Mouse (Mus musculus): ENCODE measurements around the gene Sik1. TPM values are rescaled to one million over a fixed set of nuclear protein-coding genes. Genes with fewer than 3 reads are reported as not detected.

The Sik1 gene
- total RNA-seq, 1 experiment, result 35.0 TPM

- no peak for TF ChIP-seq ZNF384 (IDR thresholded peaks at IDR 0.05; ENCODE audit: low read depth, low read length)
- H3K9ac ChIP-seq (ENCODE audit: insufficient read depth, low read depth, low read length, poor library complexity, severe bottlenecking), result no peak overlapping the region
- peaks cover 0 to 7% of the 10 kb centered on the region in 2 experiments; a peak in 1 of 4 replicates for H3K4me1 ChIP-seq (ENCODE audit: control insufficient read depth in 2 of 2, insufficient read depth in 2 of 2, low read length in 2 of 2, poor library complexity in 1 of 2)
- no peak overlapping the region for H3K4me3 ChIP-seq (ENCODE audit: insufficient read depth in 1 of 2, low read depth in 1 of 2, low read length in 2 of 2, poor library complexity in 1 of 2, severe bottlenecking in 1 of 2)
- no peaks in the 10 kb centered on the region for H3K9me3 ChIP-seq (ENCODE audit: control insufficient read depth, insufficient read depth, low read depth, low read length)
- in situ Hi-C loops (cut with MboI; ENCODE audit: low sequenced_read_pairs in 2 of 2, unreplicated experiment in 2 of 2), result no loop called here
- H3K27ac ChIP-seq (ENCODE audit: insufficient read depth, low read depth, low read length, poor library complexity, severe bottlenecking), result no peak overlapping the region
- no peaks in the 10 kb centered on the region for H3K36me3 ChIP-seq (ENCODE audit: control insufficient read depth, insufficient read depth, low read length, poor library complexity, severe bottlenecking)
- DNase-seq (ENCODE audit: low read depth, low spot score), result no peak
Observed at GRCm38 (mm10) chr17:31862136-31862535, 6.5 kb upstream of the Sik1 start.

GRCm38 (mm10) chr17:31861661-31862060 lies 6.1 kb upstream of the Sik1 start:
- no peak for TF ChIP-seq HCFC1 (IDR thresholded peaks at IDR 0.05; ENCODE audit: borderline replicate concordance, insufficient read depth, low read length)
- TF ChIP-seq ZNF384 (IDR thresholded peaks at IDR 0.05; ENCODE audit: low read depth, low read length), result no peak
- no peak for TF ChIP-seq CHD2 (IDR thresholded peaks at IDR 0.05; ENCODE audit: low read depth, low read length)
- TF ChIP-seq MAFK (IDR thresholded peaks at IDR 0.05; ENCODE audit: insufficient read depth, low read depth, low read length), result no peak
- TF ChIP-seq ZC3H11A (IDR thresholded peaks at IDR 0.05; ENCODE audit: borderline replicate concordance, low read depth, low read length), result no peak
- in situ Hi-C loops (cut with MboI; ENCODE audit: low sequenced_read_pairs in 2 of 2, unreplicated experiment in 2 of 2), result no loop called here
- H3K9me3 ChIP-seq (ENCODE audit: control insufficient read depth, insufficient read depth, low read depth, low read length), result no peaks in the 10 kb centered on the region
- no peaks in the 10 kb centered on the region for H3K36me3 ChIP-seq (ENCODE audit: control insufficient read depth, insufficient read depth, low read length, poor library complexity, severe bottlenecking)
- no peak overlapping the region for H3K27ac ChIP-seq (ENCODE audit: insufficient read depth, low read depth, low read length, poor library complexity, severe bottlenecking)
- H3K9ac ChIP-seq (ENCODE audit: insufficient read depth, low read depth, low read length, poor library complexity, severe bottlenecking), result no peak overlapping the region
- no peak for DNase-seq (ENCODE audit: low read depth, low spot score)
- H3K4me3 ChIP-seq (ENCODE audit: insufficient read depth in 1 of 2, low read depth in 1 of 2, low read length in 2 of 2, poor library complexity in 1 of 2, severe bottlenecking in 1 of 2), result no peak overlapping the region
- H3K4me1 ChIP-seq (ENCODE audit: control insufficient read depth in 2 of 2, insufficient read depth in 2 of 2, low read length in 2 of 2, poor library complexity in 1 of 2), result peaks cover 0 to 12% of the 10 kb centered on the region in 2 experiments; a peak in 1 of 4 replicates

GRCm38 (mm10) chr17:31860856-31861255 lies 5.3 kb upstream of the Sik1 start:
- Histone ChIP-seq H3K27ac (ENCODE audit: insufficient read depth, low read depth, low read length, poor library complexity, severe bottlenecking) (no peak overlapping the region), H3K4me1 (ENCODE audit: control insufficient read depth in 2 of 2, insufficient read depth in 2 of 2, low read length in 2 of 2, poor library complexity in 1 of 2) (peaks cover 2 to 14% of the 10 kb centered on the region in 2 experiments; a peak in 2 of 4 replicates), H3K4me3 (ENCODE audit: insufficient read depth in 1 of 2, low read depth in 1 of 2, low read length in 2 of 2, poor library complexity in 1 of 2, severe bottlenecking in 1 of 2) (no peak overlapping the region), H3K9me3 (ENCODE audit: control insufficient read depth, insufficient read depth, low read depth, low read length) (no peaks in the 10 kb centered on the region), H3K9ac (ENCODE audit: insufficient read depth, low read depth, low read length, poor library complexity, severe bottlenecking) (no peak overlapping the region), H3K36me3 (ENCODE audit: control insufficient read depth, insufficient read depth, low read length, poor library complexity, severe bottlenecking) (no peaks in the 10 kb centered on the region)
- in situ Hi-C loops (cut with MboI; ENCODE audit: low sequenced_read_pairs in 2 of 2, unreplicated experiment in 2 of 2), result no loop called here
- TF ChIP-seq CHD2 (IDR thresholded peaks at IDR 0.05; ENCODE audit: low read depth, low read length), result no peak
- no peak for DNase-seq (ENCODE audit: low read depth, low spot score)

GRCm38 (mm10) chr17:31859367-31859766 lies 3.8 kb upstream of the Sik1 start:
- H3K4me3 ChIP-seq (ENCODE audit: insufficient read depth in 1 of 2, low read depth in 1 of 2, low read length in 2 of 2, poor library complexity in 1 of 2, severe bottlenecking in 1 of 2), result no peak overlapping the region
- no peak for TF ChIP-seq ZNF384 (IDR thresholded peaks at IDR 0.05; ENCODE audit: low read depth, low read length)
- TF ChIP-seq CHD2 (IDR thresholded peaks at IDR 0.05; ENCODE audit: low read depth, low read length), result no peak
- TF ChIP-seq ZC3H11A (IDR thresholded peaks at IDR 0.05; ENCODE audit: borderline replicate concordance, low read depth, low read length), result no peak
- no peak for TF ChIP-seq HCFC1 (IDR thresholded peaks at IDR 0.05; ENCODE audit: borderline replicate concordance, insufficient read depth, low read length)
- TF ChIP-seq MAFK (IDR thresholded peaks at IDR 0.05; ENCODE audit: insufficient read depth, low read depth, low read length), result no peak
- H3K27ac ChIP-seq (ENCODE audit: insufficient read depth, low read depth, low read length, poor library complexity, severe bottlenecking), result no peak overlapping the region
- peaks cover 2 to 10% of the 10 kb centered on the region in 2 experiments; a peak in 2 of 4 replicates for H3K4me1 ChIP-seq (ENCODE audit: control insufficient read depth in 2 of 2, insufficient read depth in 2 of 2, low read length in 2 of 2, poor library complexity in 1 of 2)
- in situ Hi-C loops (cut with MboI; ENCODE audit: low sequenced_read_pairs in 2 of 2, unreplicated experiment in 2 of 2), result no loop called here
- DNase-seq (ENCODE audit: low read depth, low spot score), result no peak
- H3K36me3 ChIP-seq (ENCODE audit: control insufficient read depth, insufficient read depth, low read length, poor library complexity, severe bottlenecking), result no peaks in the 10 kb centered on the region
- no peak overlapping the region for H3K9ac ChIP-seq (ENCODE audit: insufficient read depth, low read depth, low read length, poor library complexity, severe bottlenecking)
- no peaks in the 10 kb centered on the region for H3K9me3 ChIP-seq (ENCODE audit: control insufficient read depth, insufficient read depth, low read depth, low read length)

GRCm38 (mm10) chr17:31858786-31859185 lies 3.2 kb upstream of the Sik1 start:
- in situ Hi-C loops (cut with MboI; ENCODE audit: low sequenced_read_pairs in 2 of 2, unreplicated experiment in 2 of 2), result no loop called here
- DNase-seq (ENCODE audit: low read depth, low spot score), result no peak
- H3K36me3 ChIP-seq (ENCODE audit: control insufficient read depth, insufficient read depth, low read length, poor library complexity, severe bottlenecking), result peaks cover 3% of the 10 kb centered on the region
- no peak overlapping the region for H3K9ac ChIP-seq (ENCODE audit: insufficient read depth, low read depth, low read length, poor library complexity, severe bottlenecking)
- H3K27ac ChIP-seq (ENCODE audit: insufficient read depth, low read depth, low read length, poor library complexity, severe bottlenecking), result no peak overlapping the region
- TF ChIP-seq CHD2 (IDR thresholded peaks at IDR 0.05; ENCODE audit: low read depth, low read length) (no peak), ZC3H11A (IDR thresholded peaks at IDR 0.05; ENCODE audit: borderline replicate concordance, low read depth, low read length) (no peak), ZNF384 (IDR thresholded peaks at IDR 0.05; ENCODE audit: low read depth, low read length) (no peak), MAFK (IDR thresholded peaks at IDR 0.05; ENCODE audit: insufficient read depth, low read depth, low read length) (no peak), HCFC1 (IDR thresholded peaks at IDR 0.05; ENCODE audit: borderline replicate concordance, insufficient read depth, low read length) (no peak)
- H3K4me3 ChIP-seq (ENCODE audit: insufficient read depth in 1 of 2, low read depth in 1 of 2, low read length in 2 of 2, poor library complexity in 1 of 2, severe bottlenecking in 1 of 2), result no peak overlapping the region
- peaks cover 3 to 12% of the 10 kb centered on the region in 2 experiments; a peak in 3 of 4 replicates for H3K4me1 ChIP-seq (ENCODE audit: control insufficient read depth in 2 of 2, insufficient read depth in 2 of 2, low read length in 2 of 2, poor library complexity in 1 of 2)
- H3K9me3 ChIP-seq (ENCODE audit: control insufficient read depth, insufficient read depth, low read depth, low read length), result no peaks in the 10 kb centered on the region

Measured in ES-E14 (cell line).